Mouse (Mus musculus) E14TG2a.4 (cell line): ENCODE data around the gene Gm30191.

ENCODE experiments used
- CTCF ChIP-seq: conservative IDR thresholded peaks from 2 replicates; pipeline ENCODE4 v1.5.1; 2014; ENCODE audit warnings: low read length
- NANOG ChIP-seq: IDR thresholded peaks from 2 replicates; pipeline ENCODE4 v1.6.1; 2014; ENCODE audit warnings: borderline replicate concordance, low read length, mixed read lengths
- POU5F1 ChIP-seq: IDR thresholded peaks from 2 replicates; pipeline ENCODE4 v1.6.1; 2014; ENCODE audit warnings: low read length, borderline replicate concordance

DNA sequence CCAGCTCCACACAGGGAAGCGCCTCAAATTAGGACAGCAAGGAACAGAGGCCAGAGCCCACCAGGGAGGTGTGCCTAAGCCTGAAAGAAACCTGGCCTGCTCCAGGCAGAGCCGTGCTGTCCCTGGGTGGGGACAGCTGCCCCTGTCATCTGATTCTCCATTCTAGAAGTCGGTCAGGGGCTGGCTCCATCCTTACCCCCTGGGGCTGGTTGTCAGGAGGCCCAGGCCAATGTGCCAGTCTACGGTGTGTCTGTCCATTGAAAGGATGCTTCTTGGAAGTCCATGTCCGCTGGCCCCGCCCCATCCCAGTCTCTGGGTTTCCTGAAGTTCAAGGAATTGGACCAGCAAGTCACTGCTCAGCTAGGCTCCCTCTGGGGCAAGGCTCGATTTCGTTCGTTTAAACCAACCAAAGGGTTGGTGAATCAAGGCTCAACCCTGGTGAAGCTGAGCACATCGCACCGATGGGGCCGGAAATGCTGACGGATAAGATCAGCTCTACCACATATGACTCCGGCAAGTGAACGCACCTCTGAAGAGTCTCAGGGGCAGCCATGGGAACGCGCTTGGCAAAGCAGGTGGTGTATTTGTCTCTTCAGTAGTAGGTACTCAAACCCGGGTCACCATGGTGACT lies 46.4 kb downstream of the Gm30191 start:
- TF ChIP-seq CTCF: no peak
- no peak for TF ChIP-seq POU5F1
- TF ChIP-seq NANOG: no peak
